Mouse (Mus musculus): Measurements from ENCODE around the gene Lbx1. TPM values are rescaled to one million over a fixed set of nuclear protein-coding genes. Genes with fewer than 3 reads are reported as not detected.

The Lbx1 gene
- total RNA-seq, 2 experiments from 2014 or later, result 48.9 to 50.8 TPM

- no peak for DNase-seq
- intact Hi-C loops (cut with DNase I), result loop anchor here (5.0 kb wide), 4 partner anchors 60 to 525 kb away; partner anchors contain the start of gene Npm3
Observed at GRCm38 (mm10) chr19:45222141-45222782, 13.3 kb downstream of the Lbx1 start.

- intact Hi-C loops (cut with DNase I), result loop anchor here (2.0 to 5.0 kb wide), 5 partner anchors 61 to 526 kb away; partner anchors contain the start of gene Npm3
- no peak for DNase-seq
Observed at GRCm38 (mm10) chr19:45221458-45221783, 14.2 kb downstream of the Lbx1 start.

GRCm38 (mm10) chr19:45220593-45221457, 14.8 kb downstream of the Lbx1 start:
- intact Hi-C loops (cut with DNase I), result loop anchor here (2.0 to 5.0 kb wide), 5 partner anchors 61 to 526 kb away; partner anchors contain the start of gene Npm3
- peak; percentile 64 to 69 for DNase-seq

GRCm38 (mm10) chr19:45216240-45216639, 19.4 kb downstream of the Lbx1 start:
- DNase-seq, result no peak
- intact Hi-C loops (cut with DNase I), result loop anchor here (1.0 kb wide), 1 partner anchor 36 kb away; no protein-coding TSS in a partner anchor

GRCm38 (mm10) chr19:45215431-45215830, 20.2 kb downstream of the Lbx1 start:
- no peak for DNase-seq
- intact Hi-C loops (cut with DNase I), result no loop called here

- no peak for DNase-seq
- intact Hi-C loops (cut with DNase I), result no loop called here
Observed at GRCm38 (mm10) chr19:45209776-45210422, 25.7 kb downstream of the Lbx1 start.

- no peak for DNase-seq
- intact Hi-C loops (cut with DNase I), result no loop called here
Observed at GRCm38 (mm10) chr19:45209191-45209590, 26.4 kb downstream of the Lbx1 start.

GRCm38 (mm10) chr19:45208438-45209060, 27.1 kb downstream of the Lbx1 start:
- no peak for DNase-seq
- intact Hi-C loops (cut with DNase I), result no loop called here

GRCm38 (mm10) chr19:45207662-45208437, 27.8 kb downstream of the Lbx1 start:
- DNase-seq, result no peak
- intact Hi-C loops (cut with DNase I), result no loop called here

- DNase-seq, result no peak
- intact Hi-C loops (cut with DNase I), result no loop called here
Observed at GRCm38 (mm10) chr19:45207153-45207552, 28.5 kb downstream of the Lbx1 start.

- DNase-seq, result no peak
- intact Hi-C loops (cut with DNase I), result no loop called here
Observed at GRCm38 (mm10) chr19:45205311-45206105, 30.1 kb downstream of the Lbx1 start.

GRCm38 (mm10) chr19:45196967-45197366, 38.6 kb downstream of the Lbx1 start:
- intact Hi-C loops (cut with DNase I), result no loop called here
- DNase-seq, result no peak

GRCm38 (mm10) chr19:45194651-45195050, 41.0 kb downstream of the Lbx1 start:
- intact Hi-C loops (cut with DNase I), result no loop called here
- DNase-seq, result no peak

Other genes starting within 250 kb of the Lbx1 start
- under 1 TPM; 0.20 to 0.42 TPM for gene Sema4g, start 246.7 kb downstream of the Lbx1 start, total RNA-seq (2021)
- 10 to 100 TPM; 14.6 to 20.2 TPM for gene Twnk, start 230.1 kb downstream of the Lbx1 start, total RNA-seq (2021)
- gene Mrpl43, start 229.4 kb downstream of the Lbx1 start, total RNA-seq (2021), result 10 to 100 TPM; 33.7 to 35.1 TPM
- gene Lzts2, start 221.4 kb downstream of the Lbx1 start, total RNA-seq (2021), result 10 to 100 TPM; 19.3 to 20.1 TPM
- gene Pdzd7, start 190.1 kb downstream of the Lbx1 start, total RNA-seq (2021), result 1 to 10 TPM; 5.1 to 5.7 TPM
- 10 to 100 TPM; 17.8 to 19.8 TPM for gene Sfxn3, start 188.3 kb downstream of the Lbx1 start, total RNA-seq (2021)
- 1 to 10 TPM; 3.9 to 7.8 TPM for gene Kazald1, start 160.6 kb downstream of the Lbx1 start, total RNA-seq (2021)
- gene Tlx1, start 85.1 kb downstream of the Lbx1 start, total RNA-seq (2021), result not detected
- gene Btrc, start 127.9 kb upstream of the Lbx1 start, total RNA-seq (2021), result 10 to 100 TPM; 21.0 to 21.6 TPM

All from gastrocnemius, postnatal 36 days (tissue).